Mouse (Mus musculus) cerebellum, postnatal 4 days (tissue): ENCODE results near the gene Atf5.

Experiments used
- DNase-seq, 2 experiments: peaks; one replicate each; pipeline ENCODE4 v3.0.0; 2022; ENCODE audit warnings: low spot score in 2 of 2, mixed read lengths in 1 of 2

Atf5 gene

GRCm38 (mm10) chr7:44850146-44850545 lies 33.7 kb upstream of the Atf5 start:
- DNase-seq, result peak; percentile 60 to 79

GRCm38 (mm10) chr7:44849416-44850111 lies 33.1 kb upstream of the Atf5 start:
- DNase-seq, result peak; percentile 69 to 83

- DNase-seq, result peak; percentile 95 to 99
Measured at GRCm38 (mm10) chr7:44848561-44849415, 32.3 kb upstream of the Atf5 start, which contains the start of the genes Akt1s1 and Tbc1d17. Gene Akt1s1, plus strand, starts transcription at chr7:44848991. Gene Tbc1d17, minus strand, starts transcription at chr7:44849079.

- no peak for DNase-seq
Measured at GRCm38 (mm10) chr7:44847772-44848171, 31.3 kb upstream of the Atf5 start.

- DNase-seq, result no peak
Measured at GRCm38 (mm10) chr7:44846804-44847203, 30.3 kb upstream of the Atf5 start.

GRCm38 (mm10) chr7:44845006-44845405 lies 28.5 kb upstream of the Atf5 start:
- DNase-seq, result no peak

GRCm38 (mm10) chr7:44841825-44842463 lies 25.5 kb upstream of the Atf5 start:
- no peak for DNase-seq

GRCm38 (mm10) chr7:44840426-44840825 lies 24.0 kb upstream of the Atf5 start:
- DNase-seq, result no peak

- DNase-seq, result no peak
Measured at GRCm38 (mm10) chr7:44839491-44840191, 23.2 kb upstream of the Atf5 start.

- DNase-seq, result no peak
Measured at GRCm38 (mm10) chr7:44839171-44839490, 22.7 kb upstream of the Atf5 start.

- DNase-seq, result no peak
Measured at GRCm38 (mm10) chr7:44838073-44838472, 21.6 kb upstream of the Atf5 start.

- DNase-seq, result no peak
Measured at GRCm38 (mm10) chr7:44836423-44837053, 20.1 kb upstream of the Atf5 start.

- DNase-seq, result no peak
Measured at GRCm38 (mm10) chr7:44836016-44836404, 19.6 kb upstream of the Atf5 start.

- DNase-seq, result no peak
Measured at GRCm38 (mm10) chr7:44835373-44836015, 19.0 kb upstream of the Atf5 start.

GRCm38 (mm10) chr7:44832763-44833162 lies 16.3 kb upstream of the Atf5 start:
- no peak for DNase-seq

GRCm38 (mm10) chr7:44828706-44829105 lies 12.2 kb upstream of the Atf5 start:
- no peak for DNase-seq

- DNase-seq, result no peak
Measured at GRCm38 (mm10) chr7:44826771-44827170, 10.3 kb upstream of the Atf5 start.

- DNase-seq, result peak; percentile 72 to 82
Measured at GRCm38 (mm10) chr7:44824872-44825271, 8.4 kb upstream of the Atf5 start.

- DNase-seq, result no peak
Measured at GRCm38 (mm10) chr7:44823409-44823808, 7.0 kb upstream of the Atf5 start.

GRCm38 (mm10) chr7:44821666-44822448 lies 5.4 kb upstream of the Atf5 start:
- DNase-seq, result no peak
